Mouse (Mus musculus): ENCODE data around the gene Wwox. TPM values are rescaled to one million over a fixed set of nuclear protein-coding genes. Genes with fewer than 3 reads are reported as not detected.

Gene Wwox
- polyA plus RNA-seq, 1 experiment from 2014 or later = 14.9 TPM

GRCm38 (mm10) chr8:114671237-114671674, 231.8 kb downstream of the Wwox start:
- Histone ChIP-seq H3K27ac (ENCODE audit: low read depth, low read length) (no peak overlapping the region), H3K4me3 (ENCODE audit: low read length) (no peak overlapping the region), H3K9ac (ENCODE audit: low read depth, low read length) (no peak overlapping the region), H3K9me3 (ENCODE audit: control insufficient read depth, low read length) (no peaks in the 10 kb centered on the region), H3K27me3 (replicated peaks; ENCODE audit: control insufficient read depth, insufficient read depth, low read length) (no peaks in the 10 kb centered on the region), H3K4me1 (ENCODE audit: control insufficient read depth, insufficient read depth, low read depth, low read length) (no peaks in the 10 kb centered on the region), H3K36me3 (ENCODE audit: control insufficient read depth, insufficient read depth, low read length) (no peaks in the 10 kb centered on the region), H3K4me2 (ENCODE audit: low read length) (no peak overlapping the region)
- WGBS = 63% methylated on average over 9 of the region's 9 CpGs
- ATAC-seq = no peak

GRCm38 (mm10) chr8:114673416-114673815, 234.0 kb downstream of the Wwox start:
- H3K9ac ChIP-seq (ENCODE audit: low read depth, low read length) = no peak overlapping the region
- 91% methylated on average over 3 of the region's 3 CpGs for WGBS
- no peak overlapping the region for H3K4me2 ChIP-seq (ENCODE audit: low read length)
- H3K9me3 ChIP-seq (ENCODE audit: control insufficient read depth, low read length) = no peaks in the 10 kb centered on the region
- H3K4me3 ChIP-seq (ENCODE audit: low read length) = no peak overlapping the region
- no peaks in the 10 kb centered on the region; the same call in 1 of the 2 replicates for H3K27me3 ChIP-seq (replicated peaks; ENCODE audit: control insufficient read depth, insufficient read depth, low read length)
- no peak overlapping the region for H3K27ac ChIP-seq (ENCODE audit: low read depth, low read length)
- no peaks in the 10 kb centered on the region for H3K4me1 ChIP-seq (ENCODE audit: control insufficient read depth, insufficient read depth, low read depth, low read length)
- no peak for ATAC-seq
- no peaks in the 10 kb centered on the region for H3K36me3 ChIP-seq (ENCODE audit: control insufficient read depth, insufficient read depth, low read length)

- 72% methylated on average over 7 of the region's 7 CpGs for WGBS
- Histone ChIP-seq H3K36me3 (ENCODE audit: control insufficient read depth, insufficient read depth, low read length) (no peaks in the 10 kb centered on the region), H3K27ac (ENCODE audit: low read depth, low read length) (no peak overlapping the region), H3K4me1 (ENCODE audit: control insufficient read depth, insufficient read depth, low read depth, low read length) (no peaks in the 10 kb centered on the region), H3K9me3 (ENCODE audit: control insufficient read depth, low read length) (no peaks in the 10 kb centered on the region), H3K4me3 (ENCODE audit: low read length) (no peak overlapping the region), H3K4me2 (ENCODE audit: low read length) (no peak overlapping the region), H3K27me3 (replicated peaks; ENCODE audit: control insufficient read depth, insufficient read depth, low read length) (no peaks in the 10 kb centered on the region; the same call in 1 of the 2 replicates), H3K9ac (ENCODE audit: low read depth, low read length) (no peak overlapping the region)
- ATAC-seq = peak; percentile 54; the same call in 1 of the 2 replicates
These were observed 235.7 kb downstream of the Wwox start for GRCm38 (mm10) chr8:114675151-114675550.

- Histone ChIP-seq H3K9ac (ENCODE audit: low read depth, low read length) (no peak overlapping the region), H3K36me3 (ENCODE audit: control insufficient read depth, insufficient read depth, low read length) (no peaks in the 10 kb centered on the region), H3K4me2 (ENCODE audit: low read length) (no peak overlapping the region), H3K27ac (ENCODE audit: low read depth, low read length) (no peak overlapping the region), H3K27me3 (replicated peaks; ENCODE audit: control insufficient read depth, insufficient read depth, low read length) (no peaks in the 10 kb centered on the region; the same call in 1 of the 2 replicates), H3K4me3 (ENCODE audit: low read length) (no peak overlapping the region), H3K4me1 (ENCODE audit: control insufficient read depth, insufficient read depth, low read depth, low read length) (no peaks in the 10 kb centered on the region), H3K9me3 (ENCODE audit: control insufficient read depth, low read length) (no peaks in the 10 kb centered on the region)
- WGBS = 89% methylated on average over 2 of the region's 2 CpGs
- no peak for ATAC-seq
These were observed 237.5 kb downstream of the Wwox start for GRCm38 (mm10) chr8:114676918-114677317.

- Histone ChIP-seq H3K36me3 (ENCODE audit: control insufficient read depth, insufficient read depth, low read length) (no peaks in the 10 kb centered on the region), H3K9ac (ENCODE audit: low read depth, low read length) (no peak overlapping the region), H3K9me3 (ENCODE audit: control insufficient read depth, low read length) (no peaks in the 10 kb centered on the region), H3K27ac (ENCODE audit: low read depth, low read length) (no peak overlapping the region), H3K4me3 (ENCODE audit: low read length) (no peak overlapping the region), H3K27me3 (replicated peaks; ENCODE audit: control insufficient read depth, insufficient read depth, low read length) (no peaks in the 10 kb centered on the region; the same call in 1 of the 2 replicates), H3K4me2 (ENCODE audit: low read length) (no peak overlapping the region), H3K4me1 (ENCODE audit: control insufficient read depth, insufficient read depth, low read depth, low read length) (no peaks in the 10 kb centered on the region)
- WGBS = 73% methylated on average over 6 of the region's 6 CpGs
- no peak for ATAC-seq
These were observed 238.2 kb downstream of the Wwox start for GRCm38 (mm10) chr8:114677551-114678127.

- ATAC-seq = no peak
- 72% methylated on average over 14 of the region's 14 CpGs for whole genome bisulfite sequencing
- H3K36me3 ChIP-seq (ENCODE audit: control insufficient read depth, insufficient read depth, low read length) = no peaks in the 10 kb centered on the region
- no peaks in the 10 kb centered on the region for H3K4me1 ChIP-seq (ENCODE audit: control insufficient read depth, insufficient read depth, low read depth, low read length)
- H3K4me2 ChIP-seq (ENCODE audit: low read length) = no peak overlapping the region
- H3K4me3 ChIP-seq (ENCODE audit: low read length) = no peak overlapping the region
- no peak overlapping the region for H3K27ac ChIP-seq (ENCODE audit: low read depth, low read length)
- no peaks in the 10 kb centered on the region; the same call in 1 of the 2 replicates for H3K27me3 ChIP-seq (replicated peaks; ENCODE audit: control insufficient read depth, insufficient read depth, low read length)
- no peak overlapping the region for H3K9ac ChIP-seq (ENCODE audit: low read depth, low read length)
- no peaks in the 10 kb centered on the region for H3K9me3 ChIP-seq (ENCODE audit: control insufficient read depth, low read length)
These were observed 240.1 kb downstream of the Wwox start for GRCm38 (mm10) chr8:114679386-114680098.

- Histone ChIP-seq H3K27me3 (replicated peaks; ENCODE audit: control insufficient read depth, insufficient read depth, low read length) (no peaks in the 10 kb centered on the region; the same call in 1 of the 2 replicates), H3K4me1 (ENCODE audit: control insufficient read depth, insufficient read depth, low read depth, low read length) (no peaks in the 10 kb centered on the region), H3K4me3 (ENCODE audit: low read length) (no peak overlapping the region), H3K4me2 (ENCODE audit: low read length) (no peak overlapping the region), H3K27ac (ENCODE audit: low read depth, low read length) (no peak overlapping the region), H3K36me3 (ENCODE audit: control insufficient read depth, insufficient read depth, low read length) (no peaks in the 10 kb centered on the region), H3K9ac (ENCODE audit: low read depth, low read length) (no peak overlapping the region), H3K9me3 (ENCODE audit: control insufficient read depth, low read length) (no peaks in the 10 kb centered on the region)
- WGBS = 71% methylated on average over 10 of the region's 10 CpGs
- no peak for ATAC-seq
These were observed 241.7 kb downstream of the Wwox start for GRCm38 (mm10) chr8:114681136-114681535.

GRCm38 (mm10) chr8:114682166-114682565, 242.7 kb downstream of the Wwox start:
- H3K9me3 ChIP-seq (ENCODE audit: control insufficient read depth, low read length) = no peaks in the 10 kb centered on the region
- no peak overlapping the region for H3K4me3 ChIP-seq (ENCODE audit: low read length)
- no peaks in the 10 kb centered on the region for H3K36me3 ChIP-seq (ENCODE audit: control insufficient read depth, insufficient read depth, low read length)
- no peaks in the 10 kb centered on the region for H3K4me1 ChIP-seq (ENCODE audit: control insufficient read depth, insufficient read depth, low read depth, low read length)
- H3K4me2 ChIP-seq (ENCODE audit: low read length) = no peak overlapping the region
- H3K9ac ChIP-seq (ENCODE audit: low read depth, low read length) = no peak overlapping the region; the same call in 1 of the 2 replicates
- 51% methylated on average over 10 of the region's 10 CpGs for WGBS
- ATAC-seq = no peak
- no peak overlapping the region for H3K27ac ChIP-seq (ENCODE audit: low read depth, low read length)
- H3K27me3 ChIP-seq (replicated peaks; ENCODE audit: control insufficient read depth, insufficient read depth, low read length) = no peaks in the 10 kb centered on the region

GRCm38 (mm10) chr8:114684046-114684702, 244.7 kb downstream of the Wwox start:
- no peaks in the 10 kb centered on the region for H3K36me3 ChIP-seq (ENCODE audit: control insufficient read depth, insufficient read depth, low read length)
- H3K4me2 ChIP-seq (ENCODE audit: low read length) = no peak overlapping the region
- H3K27me3 ChIP-seq (replicated peaks; ENCODE audit: control insufficient read depth, insufficient read depth, low read length) = no peaks in the 10 kb centered on the region
- 81% methylated on average over 11 of the region's 11 CpGs for WGBS
- ATAC-seq = no peak
- H3K9ac ChIP-seq (ENCODE audit: low read depth, low read length) = no peak overlapping the region
- H3K27ac ChIP-seq (ENCODE audit: low read depth, low read length) = no peak overlapping the region
- H3K4me3 ChIP-seq (ENCODE audit: low read length) = no peak overlapping the region
- H3K4me1 ChIP-seq (ENCODE audit: control insufficient read depth, insufficient read depth, low read depth, low read length) = no peaks in the 10 kb centered on the region
- no peaks in the 10 kb centered on the region for H3K9me3 ChIP-seq (ENCODE audit: control insufficient read depth, low read length)

Data from hindbrain, embryonic 16.5 days (tissue).